Mouse (Mus musculus): ENCODE measurements around the gene Zfp456.
"Not testable (repeated sequence)": the region's sequence is repeated elsewhere in the genome, so short reads cannot be mapped to it uniquely, and the experiment has no call there.

The Zfp456 gene

DNA sequence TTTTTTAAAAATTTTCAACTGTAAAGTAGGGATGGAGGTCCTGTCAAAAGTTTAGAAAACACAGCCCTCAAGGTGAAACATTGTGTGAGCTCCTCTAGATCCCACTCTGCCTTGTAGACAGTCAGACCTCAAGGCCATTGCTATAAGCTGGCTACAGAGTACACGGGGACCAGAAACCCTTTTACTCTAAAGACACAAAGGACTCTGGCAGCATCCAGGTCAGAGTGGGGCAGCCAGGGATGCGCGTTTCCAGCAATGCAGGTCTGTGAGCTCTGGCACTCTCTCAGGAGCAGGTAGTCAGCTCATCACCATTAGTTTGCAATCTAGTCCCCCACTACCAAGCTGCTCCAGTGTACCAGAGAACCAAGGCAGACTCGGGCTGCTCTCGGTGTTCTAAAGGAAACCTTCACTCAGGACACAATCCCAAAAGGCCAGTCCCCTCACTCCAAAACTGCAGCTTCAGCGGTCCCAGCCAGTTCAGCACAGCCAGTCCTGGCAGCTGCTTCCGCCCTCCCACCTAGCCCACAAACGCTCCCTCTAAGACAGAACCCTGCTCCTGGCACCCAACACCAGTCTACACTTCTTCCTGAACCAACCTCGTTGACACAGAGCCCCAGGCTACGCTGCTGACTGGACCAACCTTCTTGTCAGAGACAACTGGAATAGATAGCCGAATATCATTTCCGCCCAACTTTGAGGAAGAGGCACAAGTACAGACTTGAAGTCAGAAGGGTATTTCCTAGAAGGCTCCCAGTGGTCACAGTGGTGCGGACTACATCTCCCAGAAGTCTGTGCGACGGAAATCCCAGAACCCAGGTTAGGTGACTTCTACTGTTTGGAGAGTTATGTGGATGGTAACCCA lies at the start of gene Zfp456, which contains the start of gene Gm28041:
Zfp456 (minus strand) TSS at position 761 of the 862 bp plus-strand sequence.
Gm28041 (minus strand) TSS at position 684 of the 862 bp plus-strand sequence.
- DNase-seq (ENCODE audit: extremely low read depth, low read depth), result peak; percentile 76

DNA sequence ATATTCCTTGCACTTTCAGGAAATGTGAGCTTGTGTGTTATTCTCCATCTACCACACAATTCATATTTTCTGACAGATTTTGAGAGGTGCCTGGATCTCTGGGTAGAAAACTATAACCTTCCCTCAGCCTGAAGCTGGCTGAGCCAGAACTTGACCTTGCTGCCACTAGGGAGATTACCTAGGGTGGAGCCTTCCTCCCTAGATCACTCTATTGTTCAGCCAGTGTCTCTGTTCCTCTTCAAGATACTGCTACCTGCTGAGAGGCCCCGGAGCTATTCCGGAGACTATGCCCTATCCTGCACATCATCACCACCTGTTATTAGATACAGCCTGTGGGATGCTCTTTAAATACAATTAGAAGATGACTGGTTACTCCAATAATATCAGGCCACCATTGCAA lies 46.9 kb upstream of the Zfp456 start:
- not testable (repeated sequence) for DNase-seq (ENCODE audit: extremely low read depth, low read depth)

DNA sequence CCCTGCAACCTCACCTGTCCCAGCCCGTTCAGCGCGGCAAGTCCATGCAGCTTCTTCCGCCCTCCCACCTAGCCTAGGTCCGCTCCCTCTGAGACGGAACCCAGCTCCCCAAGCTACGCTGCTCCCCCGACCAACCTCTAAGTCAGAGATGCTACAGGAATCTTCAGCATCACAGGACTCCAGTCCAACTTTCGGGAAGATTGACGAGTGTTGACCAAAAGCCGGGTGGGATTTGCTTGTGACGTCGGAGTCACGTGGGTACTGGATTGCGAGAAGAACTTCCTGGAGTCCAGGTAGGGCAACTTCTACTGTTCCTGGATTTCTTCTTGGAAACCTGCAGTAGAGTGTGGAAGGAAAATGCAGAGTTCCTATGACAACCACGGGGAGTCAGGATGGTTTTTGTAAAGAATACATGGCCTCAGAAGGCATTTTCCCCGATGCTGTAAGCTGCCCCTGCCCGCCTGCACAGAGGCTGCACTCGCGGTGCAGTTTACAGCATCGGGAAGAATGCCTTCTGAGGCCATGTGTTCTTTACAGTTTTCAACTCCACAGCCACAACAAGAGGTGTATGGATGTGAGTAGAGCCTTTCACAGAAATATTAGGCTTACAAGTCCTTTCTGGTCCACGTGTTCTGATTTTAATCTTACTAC lies 45.7 kb upstream of the Zfp456 start, which contains the start of gene Zfp459:
Zfp459 (minus strand) TSS at position 212 of the 651 bp plus-strand sequence.
- no peak for DNase-seq (ENCODE audit: extremely low read depth, low read depth)

DNA sequence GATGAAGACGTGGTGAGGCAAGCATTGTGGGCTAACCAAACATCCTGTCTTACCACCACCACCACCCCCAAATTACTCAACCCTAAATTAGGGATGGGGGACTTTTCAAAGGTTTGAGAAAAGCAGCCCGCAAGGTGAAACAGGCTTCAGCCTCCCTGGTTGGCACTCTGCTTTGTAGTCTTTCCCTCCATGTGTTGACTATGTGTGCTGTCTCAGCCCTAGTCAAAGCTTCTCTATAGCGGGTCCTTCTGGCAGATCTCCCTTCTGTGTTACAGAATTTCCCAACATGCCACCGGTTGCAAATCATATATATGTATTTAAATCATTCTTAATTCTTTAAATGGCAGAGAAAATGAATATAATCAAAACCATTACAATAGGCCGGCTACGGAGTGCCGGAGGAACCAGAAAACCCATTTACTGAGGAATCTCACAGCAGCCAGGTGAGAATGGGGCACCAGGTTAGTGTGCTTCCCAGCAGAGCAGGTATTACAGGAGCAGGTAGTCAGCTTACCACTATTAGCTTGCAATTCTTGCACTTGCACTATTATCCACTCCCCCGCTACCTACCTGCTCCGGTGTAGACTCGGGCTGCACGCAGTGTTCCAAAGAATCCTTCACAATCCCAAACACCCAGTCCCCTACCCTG lies 45.1 kb upstream of the Zfp456 start:
- DNase-seq (ENCODE audit: extremely low read depth, low read depth), result no peak

- DNase-seq (ENCODE audit: extremely low read depth, low read depth), result no peak
Observed at GRCm38 (mm10) chr13:67416811-67417210, 41.2 kb upstream of the Zfp456 start.

GRCm38 (mm10) chr13:67415759-67416158 lies 40.1 kb upstream of the Zfp456 start:
- no peak for DNase-seq (ENCODE audit: extremely low read depth, low read depth)

GRCm38 (mm10) chr13:67413634-67414033 lies 38.0 kb upstream of the Zfp456 start:
- not testable (repeated sequence) for DNase-seq (ENCODE audit: extremely low read depth, low read depth)

- not testable (repeated sequence) for DNase-seq (ENCODE audit: extremely low read depth, low read depth)
Observed at GRCm38 (mm10) chr13:67399183-67399903, 23.7 kb upstream of the Zfp456 start, which contains the start of gene Zfp429. TSS of gene Zfp429 (minus strand) at chr13:67399819.

DNA sequence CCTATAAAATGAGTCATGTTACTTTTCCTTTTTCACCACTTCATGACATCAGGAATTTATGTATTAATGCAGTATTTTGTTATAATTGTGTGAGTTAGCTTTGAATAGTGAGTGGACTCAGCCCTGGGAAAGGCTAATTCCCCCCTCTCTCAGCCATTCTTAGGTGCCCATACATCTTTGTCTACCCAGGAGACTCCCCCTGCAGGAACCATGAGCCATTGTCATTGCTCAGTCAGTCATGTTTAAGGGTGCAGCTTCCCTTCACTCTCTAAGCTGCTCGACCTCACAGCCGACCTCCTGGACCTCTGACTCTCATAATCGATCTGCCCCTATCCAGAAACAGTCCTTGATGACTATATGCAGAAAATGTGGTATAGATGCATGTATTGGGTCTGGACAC lies 645 bp upstream of the Zfp456 start:
- not testable (repeated sequence) for DNase-seq (ENCODE audit: extremely low read depth, low read depth)

- DNase-seq (ENCODE audit: extremely low read depth, low read depth), result peak; percentile 86
Observed at GRCm38 (mm10) chr13:67360131-67360744, 15.4 kb downstream of the Zfp456 start, which contains the start of the genes Gm28044 and Zfp953. TSS of gene Gm28044 (minus strand) at chr13:67360536. TSS of gene Zfp953 (minus strand) at chr13:67360605.

- no peak for DNase-seq (ENCODE audit: extremely low read depth, low read depth)
Observed at GRCm38 (mm10) chr13:67351854-67352253, 23.8 kb downstream of the Zfp456 start.

DNA sequence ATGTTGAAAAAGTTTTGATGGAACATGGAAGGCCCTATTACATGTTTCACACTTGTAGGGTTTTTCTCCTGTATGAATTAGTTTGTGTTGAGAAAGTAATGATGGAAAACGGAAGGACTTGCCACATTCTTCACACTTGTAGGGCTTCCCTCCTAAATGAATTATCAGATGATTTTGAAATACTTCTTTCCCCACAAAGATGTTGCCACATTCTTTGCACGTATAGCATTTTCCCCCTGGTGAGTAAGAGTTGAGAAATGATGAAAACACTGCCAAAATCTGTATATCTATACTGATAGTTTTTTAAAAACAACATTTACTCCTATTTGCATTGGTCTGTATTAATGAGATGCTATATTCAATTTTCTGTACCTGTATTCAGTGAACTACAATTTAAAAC lies 32.2 kb downstream of the Zfp456 start:
- DNase-seq (ENCODE audit: extremely low read depth, low read depth), result no peak

DNA sequence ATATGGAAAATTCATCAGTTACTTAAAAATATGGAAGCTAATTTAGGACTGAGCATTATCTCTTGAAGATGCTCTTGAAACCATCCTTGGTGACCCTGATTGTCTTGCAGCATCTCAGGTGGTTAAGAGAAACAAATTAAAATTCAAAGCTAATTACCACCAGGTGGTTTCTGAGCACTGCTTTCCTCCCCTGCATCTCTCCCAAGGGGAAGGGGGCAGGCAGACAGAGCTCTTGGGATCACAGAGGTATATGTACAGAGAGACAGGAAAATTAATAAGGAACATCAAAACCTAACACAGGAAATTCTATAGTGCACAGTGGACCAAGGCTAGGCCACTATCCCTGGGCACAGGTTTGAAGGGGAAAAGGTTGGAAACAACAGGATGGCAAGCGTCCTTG lies 42.7 kb downstream of the Zfp456 start:
- no peak for DNase-seq (ENCODE audit: extremely low read depth, low read depth)

- no peak for DNase-seq (ENCODE audit: extremely low read depth, low read depth)
Observed at GRCm38 (mm10) chr13:67332019-67332724, 43.4 kb downstream of the Zfp456 start, which contains the start of gene Zfp595. TSS of gene Zfp595 (minus strand) at chr13:67332570.
